Mouse (Mus musculus) small intestine, adult 2 months (tissue): ENCODE results near the gene Esp23. TPM values are rescaled to one million over a fixed set of nuclear protein-coding genes. Genes with fewer than 3 reads are reported as not detected.
"Not testable (repeated sequence)": the region's sequence is repeated elsewhere in the genome, so short reads cannot be mapped to it uniquely, and the experiment has no call there.

ENCODE experiments used
- H3K27ac ChIP-seq: fragments of 200-500 bp; 2 replicates; pipeline ENCODE4 v1.5.1; 2012; ENCODE audit warnings: low read depth, low read length, control low read depth, inconsistent platforms; ENCODE audit not compliant: insufficient read depth
- H3K27me3 ChIP-seq: fragments of 200-500 bp; 2 replicates; pipeline ENCODE4 v1.6.1; 2012; ENCODE audit warnings: mild to moderate bottlenecking, moderate library complexity, low read length, inconsistent platforms; ENCODE audit not compliant: control insufficient read depth, insufficient read depth
- H3K36me3 ChIP-seq: fragments of 200-500 bp; 2 replicates; pipeline ENCODE4 v1.6.1; 2012; ENCODE audit warnings: mild to moderate bottlenecking, low read length, control low read depth, inconsistent platforms; ENCODE audit not compliant: control insufficient read depth, insufficient read depth
- H3K4me1 ChIP-seq: fragments of 200-500 bp; 2 replicates; pipeline ENCODE4 v1.6.1; 2012; ENCODE audit warnings: low read length, inconsistent platforms, mixed read lengths; ENCODE audit not compliant: control insufficient read depth, insufficient read depth, insufficient read length
- H3K4me3 ChIP-seq: fragments of 200-500 bp; 2 replicates; pipeline ENCODE4 v1.5.1; 2012; ENCODE audit warnings: low read depth, mild to moderate bottlenecking, control low read depth, inconsistent platforms, low read length, moderate library complexity
- CTCF ChIP-seq: fragments of 200-500 bp; IDR thresholded peaks from 2 replicates; pipeline ENCODE4 v1.5.1; 2012; ENCODE audit warnings: low read depth, mild to moderate bottlenecking, control low read depth, inconsistent platforms, low read length, moderate library complexity, mixed read lengths; ENCODE audit not compliant: insufficient replicate concordance, insufficient read length; ENCODE audit errors: extremely low read depth
- POLR2A ChIP-seq: fragments of 200-500 bp; IDR thresholded peaks from 2 replicates; pipeline ENCODE4 v1.6.1; 2012; ENCODE audit warnings: low read depth, mild to moderate bottlenecking, control low read depth, inconsistent platforms, low read length, moderate library complexity
- WGBS: fragments of 180-500 bp; shearing (Covaris S2); methylation state at CpG from one replicate; pipeline ENCODE4 v1.1.7; 2018; 5-methylcytosine and 5-hydroxymethylcytosine counted together
- polyA plus RNA-seq: library from polyadenylated mRNA; depleted of rRNA; stranded (reverse); fragments of >200 nt; gene quantifications from 2 replicates; pipeline ENCODE4 v1.2.3, GENCODE M21; 2012; rRNA removed

Esp23 gene
- not detected in 2 replicates for polyA plus RNA-seq

DNA sequence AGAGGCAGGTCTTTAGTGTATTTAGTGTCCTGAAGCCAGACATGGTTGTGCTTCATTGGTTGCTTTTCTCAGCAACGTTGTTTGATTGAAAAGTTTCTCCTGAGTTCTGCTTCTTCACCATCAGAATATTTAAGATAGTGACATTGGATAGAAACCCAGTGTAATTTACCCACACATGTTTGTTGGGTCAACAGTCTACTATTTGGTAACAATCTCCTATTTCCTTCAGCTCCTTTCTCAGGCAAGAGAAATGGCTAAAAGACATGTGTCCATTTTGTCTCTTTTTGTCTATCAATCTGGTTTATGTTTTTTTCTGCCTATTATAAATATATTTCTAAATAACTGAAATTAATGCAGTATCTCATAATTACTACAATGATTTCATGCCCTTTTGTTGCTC is at the start of gene Esp23:
Gene Esp23, minus strand, starts transcription at position 101 of the 400 bp plus-strand sequence.
- TF ChIP-seq POLR2A (no peak), CTCF (no peak)
- H3K27ac ChIP-seq, result no peak within 1 kb of the TSS
- no peaks in the 10 kb centered on the region for H3K27me3 ChIP-seq
- no peaks in the 10 kb centered on the region for H3K4me1 ChIP-seq
- H3K36me3 ChIP-seq, result no peaks in the 10 kb centered on the region
- H3K4me3 ChIP-seq, result no peak within 1 kb of the TSS
- 43% methylated on average over 1 of the region's 1 CpGs for WGBS

DNA sequence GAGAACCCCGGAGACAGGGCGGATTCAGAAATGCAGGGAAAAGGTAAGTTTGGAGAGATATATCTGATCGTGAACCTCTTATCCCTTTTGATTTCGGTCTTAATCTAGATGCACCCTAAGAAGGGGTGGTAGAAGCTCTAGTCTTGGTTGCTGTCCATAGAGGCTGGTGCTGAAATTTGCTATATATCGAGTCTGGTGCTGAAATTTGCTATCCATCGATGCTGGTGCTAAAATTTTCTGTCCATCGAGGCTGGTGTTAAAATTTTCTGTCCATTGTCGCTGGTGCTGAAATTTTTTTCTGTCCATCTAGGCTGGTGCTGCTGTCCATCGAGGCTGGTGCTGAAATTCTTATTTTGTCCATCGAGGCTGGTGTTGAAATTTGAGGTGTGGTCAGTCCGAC is 30.3 kb upstream of the Esp23 start:
- WGBS, result 73% methylated on average over 11 of the region's 11 CpGs
- not testable (repeated sequence) for H3K36me3 ChIP-seq, H3K27ac ChIP-seq, H3K4me1 ChIP-seq, H3K27me3 ChIP-seq, H3K4me3 ChIP-seq

GRCm38 (mm10) chr17:39095034-39095433 is 18.2 kb upstream of the Esp23 start, which contains the start of gene Esp22:
Gene Esp22 (plus strand): TSS chr17:39095334.
- Histone ChIP-seq H3K4me1 (no peaks in the 10 kb centered on the region), H3K27ac (no peak within 1 kb of the TSS), H3K27me3 (no peaks in the 10 kb centered on the region), H3K36me3 (no peaks in the 10 kb centered on the region), H3K4me3 (no peak within 1 kb of the TSS)
- TF ChIP-seq POLR2A (no peak), CTCF (no peak)
- WGBS, result 89% methylated on average over 1 of the region's 1 CpGs

DNA sequence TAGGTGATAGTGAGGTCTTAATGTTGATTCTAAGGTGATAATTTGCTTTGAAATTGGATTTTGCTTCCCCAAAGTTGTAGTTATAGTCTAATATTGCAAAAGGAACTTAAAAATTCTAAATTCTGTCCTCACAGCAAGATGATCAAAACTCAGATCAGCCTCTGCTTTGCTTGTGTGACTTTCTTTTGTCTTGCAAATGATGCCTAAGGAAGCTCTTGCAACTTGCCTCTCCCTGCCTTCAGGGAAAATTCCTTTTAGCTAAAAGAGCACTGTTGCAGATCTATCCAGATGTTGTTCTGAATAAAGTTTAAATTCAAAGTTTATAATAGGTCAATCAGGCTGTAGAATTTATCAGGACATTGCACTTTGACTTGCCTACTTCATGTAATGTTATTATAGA is 13.2 kb downstream of the Esp23 start:
- Histone ChIP-seq H3K27me3 (no peaks in the 10 kb centered on the region), H3K36me3 (no peaks in the 10 kb centered on the region), H3K27ac (no peak overlapping the region), H3K4me1 (no peaks in the 10 kb centered on the region), H3K4me3 (no peak overlapping the region)
- no peak for TF ChIP-seq POLR2A
- TF ChIP-seq CTCF, result no peak

- Histone ChIP-seq H3K36me3 (no peaks in the 10 kb centered on the region), H3K4me1 (no peaks in the 10 kb centered on the region), H3K27me3 (no peaks in the 10 kb centered on the region), H3K27ac (no peak within 1 kb of the TSS), H3K4me3 (no peak within 1 kb of the TSS)
- TF ChIP-seq CTCF (no peak), POLR2A (no peak)
Observed at GRCm38 (mm10) chr17:39043241-39043640, 33.6 kb downstream of the Esp23 start, which contains the start of gene Gm21903. Gene Gm21903 (minus strand): TSS chr17:39043341.

DNA sequence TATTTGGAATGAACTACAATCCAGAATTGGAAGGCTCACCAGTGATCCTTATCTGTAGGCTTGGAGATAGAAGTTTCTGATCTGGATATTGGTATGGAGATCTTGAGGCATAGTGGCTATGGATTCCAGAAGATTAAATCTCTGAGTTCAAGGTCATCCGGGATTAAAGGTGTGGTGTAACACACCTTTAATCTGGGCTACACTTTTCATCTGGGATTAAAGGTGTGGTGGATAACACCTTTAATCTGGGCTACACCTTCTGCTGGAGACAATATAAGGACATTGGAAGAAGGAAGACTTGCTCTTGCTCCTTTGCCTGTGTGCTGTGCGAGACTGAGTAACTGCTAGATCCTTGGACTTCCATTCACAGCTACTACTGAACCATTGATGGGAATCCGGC is 40.4 kb downstream of the Esp23 start, which contains the start of gene Esp24:
Gene Esp24, plus strand, starts transcription at position 301 of the 400 bp plus-strand sequence.
- not testable (repeated sequence) for H3K27ac ChIP-seq, H3K36me3 ChIP-seq, H3K4me1 ChIP-seq, H3K27me3 ChIP-seq, H3K4me3 ChIP-seq
- 90% methylated on average over 3 of the region's 3 CpGs for WGBS

Other genes with a start within 250 kb of the Esp23 start
- not detected in 2 replicates for gene Esp24, start 40.3 kb downstream of the Esp23 start, polyA plus RNA-seq
- gene Gm21903, start 33.7 kb downstream of the Esp23 start, polyA plus RNA-seq, result not detected in 2 replicates
- not detected in 2 replicates for gene Esp22, start 18.3 kb upstream of the Esp23 start, polyA plus RNA-seq